Mouse (Mus musculus): ENCODE data around the gene Cox6b2. TPM values are rescaled to one million over a fixed set of nuclear protein-coding genes. Genes with fewer than 3 reads are reported as not detected.
A peak's percentile ranks its signal among the peaks of the same experiment; 100 is the strongest.

Gene Cox6b2
- polyA plus RNA-seq, 1 experiment = 62.2 TPM

DNA sequence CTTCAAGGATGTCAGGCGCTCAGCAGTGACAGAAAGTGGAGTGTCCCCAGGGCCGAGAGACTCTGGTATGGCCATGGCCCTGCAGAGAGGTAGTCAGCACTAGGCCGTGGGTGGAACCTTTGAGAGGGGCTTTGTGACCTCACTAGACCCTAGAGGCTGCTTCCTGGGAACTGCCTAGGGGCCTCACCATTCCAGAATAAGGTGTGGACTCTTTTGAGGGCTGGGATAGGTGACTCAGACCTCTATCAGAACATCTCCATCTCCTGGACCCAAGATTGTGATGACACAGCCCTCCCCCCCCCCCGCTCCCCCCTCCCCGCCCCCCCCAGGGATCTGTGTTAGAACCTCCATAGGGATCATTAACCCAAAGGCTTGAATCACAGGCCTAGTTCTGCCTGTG, 18.3 kb upstream of the Cox6b2 start, which contains the start of gene Fam71e2:
Gene Fam71e2 (minus strand): TSS at position 101 of the 400 bp plus-strand sequence.
- H3K27ac ChIP-seq (ENCODE audit: insufficient read depth, low read length) = no peak within 1 kb of the TSS
- TF ChIP-seq CTCF (IDR thresholded peaks at IDR 0.05; ENCODE audit: borderline replicate concordance, insufficient read depth, low read length) (no peak), POLR2A (IDR thresholded peaks at IDR 0.05; ENCODE audit: low read depth, low read length) (no peak)
- no peak within 1 kb of the TSS for H3K4me3 ChIP-seq (ENCODE audit: insufficient read depth, low read length)
- no peaks in the 10 kb centered on the region for H3K4me1 ChIP-seq (ENCODE audit: control insufficient read depth, insufficient read depth, low read length)

- Histone ChIP-seq H3K27ac (ENCODE audit: insufficient read depth, low read length) (no peak overlapping the region), H3K4me1 (ENCODE audit: control insufficient read depth, insufficient read depth, low read length) (no peaks in the 10 kb centered on the region), H3K4me3 (ENCODE audit: insufficient read depth, low read length) (no peak overlapping the region)
- no peak for TF ChIP-seq CTCF (IDR thresholded peaks at IDR 0.05; ENCODE audit: borderline replicate concordance, insufficient read depth, low read length)
- no peak for TF ChIP-seq POLR2A (IDR thresholded peaks at IDR 0.05; ENCODE audit: low read depth, low read length)
These were observed 12.2 kb upstream of the Cox6b2 start for GRCm38 (mm10) chr7:4764946-4765710.

GRCm38 (mm10) chr7:4759670-4760069, 6.8 kb upstream of the Cox6b2 start:
- no peak for TF ChIP-seq POLR2A (IDR thresholded peaks at IDR 0.05; ENCODE audit: low read depth, low read length)
- TF ChIP-seq CTCF (IDR thresholded peaks at IDR 0.05; ENCODE audit: borderline replicate concordance, insufficient read depth, low read length) = no peak
- Histone ChIP-seq H3K4me3 (ENCODE audit: insufficient read depth, low read length) (no peak overlapping the region), H3K4me1 (ENCODE audit: control insufficient read depth, insufficient read depth, low read length) (no peaks in the 10 kb centered on the region), H3K27ac (ENCODE audit: insufficient read depth, low read length) (no peak overlapping the region)

GRCm38 (mm10) chr7:4751971-4752820, 698 bp downstream of the Cox6b2 start:
- Histone ChIP-seq H3K27ac (ENCODE audit: insufficient read depth, low read length) (peak overlapping the region; percentile 9; the same call in 1 of the 2 replicates), H3K4me3 (ENCODE audit: insufficient read depth, low read length) (peak overlapping the region; percentile 39), H3K4me1 (ENCODE audit: control insufficient read depth, insufficient read depth, low read length) (no peaks in the 10 kb centered on the region)
- TF ChIP-seq CTCF (IDR thresholded peaks at IDR 0.05; ENCODE audit: borderline replicate concordance, insufficient read depth, low read length) = no peak
- peak; percentile 72 for TF ChIP-seq POLR2A (IDR thresholded peaks at IDR 0.05; ENCODE audit: low read depth, low read length)

DNA sequence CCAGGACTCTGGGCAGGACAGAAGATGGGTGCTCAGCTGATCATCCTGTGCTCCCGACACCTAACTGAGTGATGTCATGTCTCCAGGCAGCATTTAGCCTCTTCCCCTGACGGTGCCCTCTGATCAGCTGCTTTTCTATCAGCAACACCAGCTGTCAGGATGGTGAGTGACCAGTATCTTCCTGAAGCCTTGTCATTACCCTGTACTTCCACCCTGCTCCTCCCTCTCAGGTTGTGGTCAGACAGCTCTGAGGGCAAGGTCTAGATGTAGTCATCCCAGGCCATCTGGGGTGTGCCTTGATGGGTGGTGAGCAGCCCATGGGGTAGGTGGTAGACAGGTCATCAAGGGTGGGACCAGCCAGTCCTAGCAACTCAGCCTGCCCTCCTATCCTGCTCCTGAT, 3.7 kb downstream of the Cox6b2 start:
- Histone ChIP-seq H3K4me3 (ENCODE audit: insufficient read depth, low read length) (no peak overlapping the region), H3K4me1 (ENCODE audit: control insufficient read depth, insufficient read depth, low read length) (no peaks in the 10 kb centered on the region), H3K27ac (ENCODE audit: insufficient read depth, low read length) (no peak overlapping the region)
- TF ChIP-seq POLR2A (IDR thresholded peaks at IDR 0.05; ENCODE audit: low read depth, low read length) (no peak), CTCF (IDR thresholded peaks at IDR 0.05; ENCODE audit: borderline replicate concordance, insufficient read depth, low read length) (no peak)

GRCm38 (mm10) chr7:4748321-4748720, 4.6 kb downstream of the Cox6b2 start:
- Histone ChIP-seq H3K4me1 (ENCODE audit: control insufficient read depth, insufficient read depth, low read length) (no peaks in the 10 kb centered on the region), H3K27ac (ENCODE audit: insufficient read depth, low read length) (no peak overlapping the region), H3K4me3 (ENCODE audit: insufficient read depth, low read length) (no peak overlapping the region)
- TF ChIP-seq CTCF (IDR thresholded peaks at IDR 0.05; ENCODE audit: borderline replicate concordance, insufficient read depth, low read length) = no peak
- peak; percentile 39; the same call in 1 of the 2 replicates for TF ChIP-seq POLR2A (IDR thresholded peaks at IDR 0.05; ENCODE audit: low read depth, low read length)

DNA sequence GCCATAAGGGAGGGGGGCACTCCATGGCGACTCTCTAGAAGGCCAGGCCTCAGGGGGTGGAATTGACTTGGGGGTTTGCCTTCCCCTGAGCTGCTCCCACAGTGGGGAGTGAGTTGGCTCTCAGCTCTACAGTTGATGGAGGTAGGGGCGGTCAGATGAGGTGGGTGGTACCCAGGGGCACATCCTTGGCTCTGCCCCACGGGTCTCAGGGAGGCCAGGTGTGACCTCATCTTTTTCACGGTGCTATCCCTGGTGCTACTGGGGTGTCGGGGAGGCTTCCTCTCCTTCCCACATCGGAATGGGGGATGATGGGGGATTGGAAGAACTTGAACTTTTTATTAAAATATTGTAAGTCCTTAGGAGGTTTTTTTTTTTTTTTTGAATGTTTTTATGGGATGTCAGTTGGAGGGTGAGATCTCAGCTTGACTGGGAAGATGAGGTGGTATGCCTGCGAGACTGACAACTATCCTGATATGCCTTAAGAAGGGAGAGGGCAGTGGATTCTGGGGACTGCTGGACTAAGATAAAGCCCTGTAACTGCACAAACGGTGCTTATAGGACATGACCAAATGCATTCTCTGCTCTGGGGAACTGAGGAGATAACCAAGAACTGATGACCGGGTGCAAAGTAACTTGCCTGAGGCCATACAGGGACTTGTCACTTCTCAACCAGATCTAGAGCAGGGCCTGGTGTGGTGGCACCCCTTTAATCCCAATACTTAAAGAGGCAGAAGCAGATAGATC, 5.6 kb downstream of the Cox6b2 start:
- no peak for TF ChIP-seq CTCF (IDR thresholded peaks at IDR 0.05; ENCODE audit: borderline replicate concordance, insufficient read depth, low read length)
- TF ChIP-seq POLR2A (IDR thresholded peaks at IDR 0.05; ENCODE audit: low read depth, low read length) = no peak
- no peak overlapping the region for H3K27ac ChIP-seq (ENCODE audit: insufficient read depth, low read length)
- no peaks in the 10 kb centered on the region for H3K4me1 ChIP-seq (ENCODE audit: control insufficient read depth, insufficient read depth, low read length)
- H3K4me3 ChIP-seq (ENCODE audit: insufficient read depth, low read length) = no peak overlapping the region

GRCm38 (mm10) chr7:4746326-4746980, 6.4 kb downstream of the Cox6b2 start:
- Histone ChIP-seq H3K27ac (ENCODE audit: insufficient read depth, low read length) (no peak overlapping the region), H3K4me3 (ENCODE audit: insufficient read depth, low read length) (no peak overlapping the region), H3K4me1 (ENCODE audit: control insufficient read depth, insufficient read depth, low read length) (no peaks in the 10 kb centered on the region)
- TF ChIP-seq CTCF (IDR thresholded peaks at IDR 0.05; ENCODE audit: borderline replicate concordance, insufficient read depth, low read length) = no peak
- TF ChIP-seq POLR2A (IDR thresholded peaks at IDR 0.05; ENCODE audit: low read depth, low read length) = no peak

- Histone ChIP-seq H3K4me1 (ENCODE audit: control insufficient read depth, insufficient read depth, low read length) (no peaks in the 10 kb centered on the region), H3K4me3 (ENCODE audit: insufficient read depth, low read length) (no peak overlapping the region), H3K27ac (ENCODE audit: insufficient read depth, low read length) (no peak overlapping the region)
- no peak for TF ChIP-seq POLR2A (IDR thresholded peaks at IDR 0.05; ENCODE audit: low read depth, low read length)
- no peak for TF ChIP-seq CTCF (IDR thresholded peaks at IDR 0.05; ENCODE audit: borderline replicate concordance, insufficient read depth, low read length)
These were observed 8.0 kb downstream of the Cox6b2 start for GRCm38 (mm10) chr7:4744886-4745285.
